Mouse (Mus musculus) B cell, adult (primary cell): ENCODE data around the gene Izumo3. TPM values are rescaled to one million over a fixed set of nuclear protein-coding genes. Genes with fewer than 3 reads are reported as not detected.

ENCODE experiments used
- total RNA-seq: library from RNA; stranded (reverse); gene quantifications from 4 replicates; pipeline ENCODE4 v1.2.4, GENCODE M21; 2023; ENCODE audit not compliant: inconsistent age

Izumo3 gene
- not detected in 4 replicates for total RNA-seq

GRCm38 (mm10) chr4:92147134-92147533, at the start of gene Izumo3:
Gene Izumo3 (minus strand): TSS chr4:92147234.

GRCm38 (mm10) chr4:92191649-92192048, 44.6 kb upstream of the Izumo3 start, which contains the start of gene Gm12666:
Gene Gm12666 (minus strand): TSS chr4:92191749.

Other genes starting within 250 kb of the Izumo3 start
- 2.4 to 5.3 TPM (median 4.1 TPM) in 4 replicates for gene Gm12666, start 44.5 kb upstream of the Izumo3 start, total RNA-seq